Mouse (Mus musculus): ENCODE data around the gene Grk4. TPM values are rescaled to one million over a fixed set of nuclear protein-coding genes. Genes with fewer than 3 reads are reported as not detected.

Gene Grk4
- polyA plus RNA-seq (2012; rRNA removed) = 3.6 and 4.2 TPM in 2 replicates

DNA sequence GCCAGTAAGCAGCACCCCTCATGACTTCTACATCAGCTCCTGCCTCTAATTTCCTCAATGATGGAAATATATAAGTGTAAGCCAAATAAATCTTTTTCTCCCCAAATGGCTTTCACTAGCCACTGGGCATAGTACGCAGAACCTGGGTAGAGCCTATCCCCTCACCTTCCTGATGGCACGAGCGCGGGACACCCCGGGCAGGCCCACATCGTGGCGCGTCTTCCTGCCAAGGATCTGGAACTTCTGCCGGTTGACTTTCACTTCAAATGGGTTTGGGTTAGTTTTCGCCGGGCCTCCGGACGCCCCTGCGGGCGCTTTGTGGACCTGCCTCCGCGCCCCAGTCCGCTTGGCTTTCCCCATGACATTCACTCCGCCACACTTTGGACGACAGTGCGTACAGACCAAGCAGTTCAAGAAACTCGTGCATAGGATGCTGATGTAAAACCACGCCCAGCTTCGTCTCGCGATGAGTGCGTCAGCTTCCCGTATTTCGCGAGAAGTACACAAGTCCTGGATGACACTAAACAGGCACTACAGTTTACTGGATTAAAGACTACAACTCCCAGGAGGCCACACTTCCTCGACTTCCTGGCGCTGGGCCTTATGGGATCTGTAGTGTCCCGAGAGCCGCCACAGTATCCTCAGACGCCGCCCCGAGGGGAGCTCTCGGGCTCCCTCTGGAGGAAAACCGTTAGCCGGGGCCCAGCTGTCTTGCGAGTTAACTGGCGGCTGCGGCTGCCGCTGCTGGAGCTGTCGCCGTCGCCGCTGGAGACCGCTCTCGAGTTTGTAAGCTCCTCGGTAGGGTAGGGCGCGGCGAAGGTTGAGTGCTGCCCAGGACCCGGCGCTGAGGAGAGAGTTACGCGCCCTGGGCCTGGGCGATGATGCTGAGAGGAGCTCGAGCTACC, at the start of gene Grk4, which contains the start of gene Nop14:
Gene Grk4, plus strand, starts transcription at position 694 of the 905 bp plus-strand sequence.
Gene Nop14, minus strand, starts transcription at position 463 of the 905 bp plus-strand sequence.
- WGBS = under 1% methylated on average over 60 of the region's 60 CpGs
- peak; percentile 99 for DNase-seq
- H3K4me3 ChIP-seq (ENCODE audit: control insufficient read depth, insufficient read depth, low read length) = peak within 1 kb of the TSS; percentile 71
- no peaks in the 10 kb centered on the region for H3K27me3 ChIP-seq (ENCODE audit: control insufficient read depth, insufficient read depth, low read length)
- TF ChIP-seq CTCF (IDR thresholded peaks at IDR 0.05; ENCODE audit: borderline replicate concordance, control insufficient read depth, extremely low read depth, insufficient read depth, low read length, poor library complexity) (peak; percentile 91), POLR2A (IDR thresholded peaks at IDR 0.05; ENCODE audit: control insufficient read depth, extremely low read depth, insufficient read depth, low read length, poor library complexity) (peak; percentile 47)
- peak within 1 kb of the TSS; percentile 38 for H3K27ac ChIP-seq (ENCODE audit: control insufficient read depth, insufficient read depth, low read length)
- H3K36me3 ChIP-seq (ENCODE audit: control insufficient read depth, insufficient read depth, low read length) = peaks cover 10% of the 10 kb centered on the region
- peaks cover 5% of the 10 kb centered on the region for H3K4me1 ChIP-seq (replicated peaks; ENCODE audit: control insufficient read depth, insufficient read depth, low read length)

DNA sequence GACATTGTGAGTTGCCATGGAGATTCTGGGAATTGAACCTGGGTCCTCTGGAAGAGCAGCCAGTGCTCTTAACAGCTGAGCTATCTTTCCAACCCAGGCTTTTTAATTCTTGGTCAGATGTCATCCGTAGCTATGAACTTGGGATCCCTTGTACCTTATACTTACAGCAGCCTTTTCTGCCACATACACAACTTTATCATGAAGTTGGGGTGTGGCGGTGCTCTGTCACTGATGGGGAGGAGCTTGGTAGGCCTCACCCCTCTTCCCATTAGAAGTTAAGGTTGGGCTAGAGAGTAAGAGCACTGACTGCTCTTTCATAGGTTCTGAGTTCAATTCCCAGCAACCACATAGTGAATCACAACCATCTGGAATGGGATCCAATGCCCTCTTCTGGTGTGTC, 27.2 kb upstream of the Grk4 start:
- Histone ChIP-seq H3K36me3 (ENCODE audit: control insufficient read depth, insufficient read depth, low read length) (peaks cover 30% of the 10 kb centered on the region), H3K27ac (ENCODE audit: control insufficient read depth, insufficient read depth, low read length) (no peak overlapping the region), H3K4me1 (replicated peaks; ENCODE audit: control insufficient read depth, insufficient read depth, low read length) (peaks cover 24% of the 10 kb centered on the region), H3K4me3 (ENCODE audit: control insufficient read depth, insufficient read depth, low read length) (no peak overlapping the region), H3K27me3 (ENCODE audit: control insufficient read depth, insufficient read depth, low read length) (no peaks in the 10 kb centered on the region)
- no peak for DNase-seq
- WGBS = 96% methylated on average over 2 of the region's 2 CpGs
- TF ChIP-seq CTCF (IDR thresholded peaks at IDR 0.05; ENCODE audit: borderline replicate concordance, control insufficient read depth, extremely low read depth, insufficient read depth, low read length, poor library complexity) (no peak), POLR2A (IDR thresholded peaks at IDR 0.05; ENCODE audit: control insufficient read depth, extremely low read depth, insufficient read depth, low read length, poor library complexity) (no peak)

DNA sequence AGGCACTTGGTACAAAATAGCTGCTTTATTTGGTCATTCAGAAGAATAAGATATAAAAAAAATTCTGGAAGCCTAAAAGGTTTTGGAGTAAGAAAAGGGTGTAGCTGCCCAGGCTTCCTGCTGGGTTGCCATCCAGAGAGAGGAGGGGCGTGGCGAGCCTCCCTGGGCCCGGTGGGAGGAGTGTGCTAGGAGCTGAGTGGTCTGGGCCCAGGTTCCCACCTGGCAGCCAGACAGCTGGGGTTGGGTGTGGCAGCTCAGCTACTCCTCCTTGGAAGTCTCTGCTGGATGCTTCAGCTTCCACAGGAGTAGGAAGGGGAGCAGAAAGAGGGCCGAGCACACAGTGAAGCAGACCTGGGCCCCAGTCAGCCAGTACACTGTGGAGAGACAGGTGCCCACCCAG, 26.5 kb upstream of the Grk4 start:
- Histone ChIP-seq H3K27ac (ENCODE audit: control insufficient read depth, insufficient read depth, low read length) (no peak overlapping the region), H3K4me3 (ENCODE audit: control insufficient read depth, insufficient read depth, low read length) (no peak overlapping the region), H3K27me3 (ENCODE audit: control insufficient read depth, insufficient read depth, low read length) (no peaks in the 10 kb centered on the region), H3K4me1 (replicated peaks; ENCODE audit: control insufficient read depth, insufficient read depth, low read length) (peaks cover 24% of the 10 kb centered on the region), H3K36me3 (ENCODE audit: control insufficient read depth, insufficient read depth, low read length) (peaks cover 23% of the 10 kb centered on the region)
- 84% methylated on average over 4 of the region's 4 CpGs for WGBS
- no peak for TF ChIP-seq POLR2A (IDR thresholded peaks at IDR 0.05; ENCODE audit: control insufficient read depth, extremely low read depth, insufficient read depth, low read length, poor library complexity)
- no peak for DNase-seq

DNA sequence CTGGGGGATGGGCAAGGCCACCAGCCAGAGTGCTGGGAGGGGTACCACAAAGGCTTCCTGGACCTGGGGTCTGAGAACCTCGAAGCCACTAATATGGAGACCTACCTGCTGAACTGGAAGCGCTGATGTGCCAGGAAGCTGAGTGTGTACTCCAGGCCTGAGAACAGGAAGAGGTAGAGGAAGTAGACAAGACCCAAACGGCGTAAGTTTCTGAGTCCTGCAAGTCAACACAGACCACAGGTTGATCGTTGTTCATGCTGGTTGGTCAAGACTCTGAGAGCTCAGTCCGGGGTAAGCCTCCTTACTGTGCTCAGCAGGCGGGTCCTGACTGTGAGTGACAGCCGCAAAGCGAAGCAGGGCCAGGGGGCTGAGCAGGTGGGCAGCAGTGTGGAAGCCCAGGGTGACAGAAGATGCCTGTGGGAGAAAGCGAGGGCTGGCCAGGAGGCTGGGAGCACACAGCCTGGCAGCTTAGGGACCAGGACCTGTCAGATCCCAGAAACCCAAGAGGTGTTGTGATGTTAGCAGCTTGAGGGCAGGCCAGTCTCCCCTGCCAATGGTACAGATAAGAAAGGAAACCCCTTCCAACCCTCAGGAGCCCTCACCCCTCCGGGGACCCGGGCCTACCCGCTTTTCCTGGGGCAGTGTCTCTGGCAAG, 25.3 kb upstream of the Grk4 start:
- 59% methylated on average over 13 of the region's 13 CpGs for WGBS
- TF ChIP-seq POLR2A (IDR thresholded peaks at IDR 0.05; ENCODE audit: control insufficient read depth, extremely low read depth, insufficient read depth, low read length, poor library complexity) (no peak), CTCF (IDR thresholded peaks at IDR 0.05; ENCODE audit: borderline replicate concordance, control insufficient read depth, extremely low read depth, insufficient read depth, low read length, poor library complexity) (no peak)
- H3K36me3 ChIP-seq (ENCODE audit: control insufficient read depth, insufficient read depth, low read length) = peaks cover 15% of the 10 kb centered on the region
- H3K4me3 ChIP-seq (ENCODE audit: control insufficient read depth, insufficient read depth, low read length) = no peak overlapping the region
- H3K27me3 ChIP-seq (ENCODE audit: control insufficient read depth, insufficient read depth, low read length) = no peaks in the 10 kb centered on the region
- H3K4me1 ChIP-seq (replicated peaks; ENCODE audit: control insufficient read depth, insufficient read depth, low read length) = peaks cover 24% of the 10 kb centered on the region
- peak overlapping the region; percentile 16; the same call in 1 of the 2 replicates for H3K27ac ChIP-seq (ENCODE audit: control insufficient read depth, insufficient read depth, low read length)
- DNase-seq = no peak

DNA sequence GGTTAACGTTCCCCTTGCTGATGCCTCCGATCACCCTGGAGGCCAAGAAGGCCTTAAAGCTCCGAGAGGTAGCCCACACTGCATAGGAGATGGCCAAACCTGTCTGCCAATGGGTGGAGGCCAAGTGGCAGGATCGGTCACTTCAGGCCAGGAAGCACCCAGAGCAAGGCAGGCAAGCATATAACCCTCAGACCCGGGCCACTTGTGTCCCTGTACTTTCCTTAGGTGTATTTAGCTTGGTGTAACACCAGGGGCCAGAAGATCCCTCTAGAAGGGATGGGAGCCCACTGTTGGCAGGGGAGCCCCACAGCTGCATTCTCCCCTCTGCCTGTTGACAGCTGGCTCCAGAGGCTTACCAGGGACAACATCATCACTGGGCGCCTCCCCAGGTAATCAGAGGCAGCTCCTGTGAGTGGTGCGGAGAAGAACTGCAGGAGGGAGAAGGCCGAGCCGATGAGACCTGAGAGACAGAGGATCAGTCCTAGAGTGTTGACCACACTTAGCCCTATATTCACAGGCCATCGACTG, 24.4 kb upstream of the Grk4 start:
- TF ChIP-seq POLR2A (IDR thresholded peaks at IDR 0.05; ENCODE audit: control insufficient read depth, extremely low read depth, insufficient read depth, low read length, poor library complexity) (no peak), CTCF (IDR thresholded peaks at IDR 0.05; ENCODE audit: borderline replicate concordance, control insufficient read depth, extremely low read depth, insufficient read depth, low read length, poor library complexity) (no peak)
- Histone ChIP-seq H3K36me3 (ENCODE audit: control insufficient read depth, insufficient read depth, low read length) (peaks cover 10% of the 10 kb centered on the region), H3K27ac (ENCODE audit: control insufficient read depth, insufficient read depth, low read length) (no peak overlapping the region), H3K4me1 (replicated peaks; ENCODE audit: control insufficient read depth, insufficient read depth, low read length) (peaks cover 24% of the 10 kb centered on the region), H3K27me3 (ENCODE audit: control insufficient read depth, insufficient read depth, low read length) (no peaks in the 10 kb centered on the region), H3K4me3 (ENCODE audit: control insufficient read depth, insufficient read depth, low read length) (no peak overlapping the region)
- WGBS = 83% methylated on average over 10 of the region's 10 CpGs
- DNase-seq = no peak

DNA sequence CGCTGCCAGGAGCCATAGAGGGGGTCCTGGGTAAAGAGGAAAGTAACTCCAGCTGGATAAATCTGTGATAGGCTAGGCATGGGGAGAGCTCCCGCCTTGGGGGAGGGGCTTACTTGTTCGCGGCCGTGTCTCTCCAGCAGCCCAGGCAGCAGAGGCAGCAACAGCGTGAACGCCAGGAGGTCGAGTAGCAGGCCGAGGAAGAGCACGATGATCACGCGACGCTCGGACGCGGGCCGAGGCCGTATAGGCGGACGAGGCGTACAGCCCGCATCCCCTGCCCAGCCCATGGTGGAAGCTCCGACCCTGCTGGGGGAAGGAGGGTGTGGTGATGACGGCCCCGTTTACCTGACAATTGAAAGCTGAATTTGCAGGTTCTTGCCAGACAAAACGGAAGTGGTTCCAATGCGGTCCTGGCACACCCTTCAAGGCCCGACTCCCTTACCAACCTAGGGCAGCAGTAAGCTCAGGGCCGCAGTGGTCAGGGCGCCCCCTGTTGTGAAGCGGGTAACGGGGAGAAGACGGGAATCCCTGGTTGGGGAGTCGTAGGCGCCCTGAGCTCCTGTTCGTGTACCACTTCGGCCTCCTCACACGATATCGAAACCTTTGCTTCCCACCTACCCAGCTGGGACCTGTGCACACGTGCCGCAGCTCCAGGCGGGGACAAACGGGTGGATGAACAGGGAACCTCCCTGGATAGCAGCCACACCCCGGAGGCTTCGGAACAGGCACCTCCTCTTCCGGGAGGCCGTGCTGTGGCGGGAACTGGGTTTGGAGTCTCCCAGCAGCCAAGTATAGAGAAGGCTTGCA, 23.5 kb upstream of the Grk4 start, which contains the start of gene Mfsd10:
Gene Mfsd10, minus strand, starts transcription at position 732 of the 807 bp plus-strand sequence.
- peak within 1 kb of the TSS; percentile 46 for H3K27ac ChIP-seq (ENCODE audit: control insufficient read depth, insufficient read depth, low read length)
- WGBS = under 1% methylated on average over 48 of the region's 48 CpGs
- TF ChIP-seq CTCF (IDR thresholded peaks at IDR 0.05; ENCODE audit: borderline replicate concordance, control insufficient read depth, extremely low read depth, insufficient read depth, low read length, poor library complexity) = 0 out of 2 replicates have a peak, but pooled peaks have one; percentile 57
- 0 out of 2 replicates have a peak, but pooled peaks have one; percentile 30 for TF ChIP-seq POLR2A (IDR thresholded peaks at IDR 0.05; ENCODE audit: control insufficient read depth, extremely low read depth, insufficient read depth, low read length, poor library complexity)
- H3K36me3 ChIP-seq (ENCODE audit: control insufficient read depth, insufficient read depth, low read length) = no peaks in the 10 kb centered on the region; the same call in 1 of the 2 replicates
- H3K27me3 ChIP-seq (ENCODE audit: control insufficient read depth, insufficient read depth, low read length) = no peaks in the 10 kb centered on the region
- H3K4me3 ChIP-seq (ENCODE audit: control insufficient read depth, insufficient read depth, low read length) = peak within 1 kb of the TSS; percentile 76
- DNase-seq = peak; percentile 78
- H3K4me1 ChIP-seq (replicated peaks; ENCODE audit: control insufficient read depth, insufficient read depth, low read length) = peaks cover 24% of the 10 kb centered on the region

Data from thymus, adult 2 months (tissue).